Mouse (Mus musculus): Measurements from ENCODE around the gene Senp8. TPM values are rescaled to one million over a fixed set of nuclear protein-coding genes. Genes with fewer than 3 reads are reported as not detected.
"Not testable (repeated sequence)": the region's sequence is repeated elsewhere in the genome, so short reads cannot be mapped to it uniquely, and the experiment has no call there.

The Senp8 gene
- total RNA-seq (2021), result 10 to 100 TPM in 1 of 2 experiments, 1 to 10 TPM in 1; 8.2 to 10.4 TPM
- long read RNA-seq, experiment 1, transcript Senp8-201 (2 exons, 3,682 nt), result major isoform, 5 of 8 reads
- long read RNA-seq, experiment 1, partial matches to known transcripts, result 0 of 8 reads
- long read RNA-seq, experiment 1, other reads (novel, unspliced or antisense), result 0 of 8 reads
- long read RNA-seq, experiment 2, result 0 reads

GRCm38 (mm10) chr9:59750267-59751065 is at the start of gene Senp8, which contains the start of gene Myo9a:
Senp8 (minus strand) TSS chr9:59750710.
Myo9a (plus strand) TSS chr9:59750896.
- peak; percentile 100 for DNase-seq

DNA sequence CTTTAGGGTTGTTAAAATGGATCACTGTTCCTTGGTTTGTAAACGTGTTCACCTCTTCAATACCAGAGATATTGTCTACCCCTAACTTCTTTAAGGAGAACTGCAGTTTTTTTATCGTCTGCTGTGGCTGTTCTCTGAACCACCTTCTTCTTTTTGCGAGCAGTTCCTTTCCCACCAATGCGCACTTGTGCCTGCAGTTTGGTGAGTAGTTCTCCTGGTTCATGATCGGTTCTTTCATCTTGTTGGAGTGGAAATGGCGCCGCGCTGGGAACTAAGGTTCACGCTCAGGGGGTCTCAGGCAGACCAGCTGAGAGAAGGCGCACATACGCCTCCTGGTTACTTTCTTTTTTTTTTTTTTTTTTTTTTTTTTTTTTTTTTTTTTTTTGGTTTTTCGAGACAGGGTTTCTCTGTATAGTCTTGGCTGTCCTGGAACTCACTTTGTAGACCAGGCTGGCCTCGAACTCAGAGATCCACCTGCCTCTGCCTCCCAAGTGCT is 16.5 kb upstream of the Senp8 start:
- not testable (repeated sequence) for DNase-seq

GRCm38 (mm10) chr9:59760515-59760914 is 10.0 kb upstream of the Senp8 start:
- DNase-seq, result no peak

DNA sequence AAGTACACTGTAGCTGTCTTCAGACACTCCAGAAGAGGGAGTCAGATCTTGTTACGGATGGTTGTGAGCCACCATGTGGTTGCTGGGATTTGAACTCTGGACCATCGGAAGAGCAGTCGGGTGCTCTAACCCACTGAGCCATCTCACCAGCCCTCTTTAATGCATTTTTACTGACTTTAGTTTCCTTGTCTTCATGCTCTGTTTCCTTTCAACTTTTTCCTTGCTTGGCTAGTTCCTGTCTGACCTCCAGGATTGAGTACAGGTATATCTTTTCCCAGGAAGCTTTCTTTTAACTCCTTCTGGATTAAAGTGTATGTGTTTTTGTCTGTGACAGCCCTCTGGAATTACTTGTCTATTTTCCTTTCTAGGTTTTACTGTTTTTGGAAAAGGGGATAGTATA is 6.5 kb upstream of the Senp8 start:
- DNase-seq, result not testable (repeated sequence)

GRCm38 (mm10) chr9:59755199-59755598 is 4.7 kb upstream of the Senp8 start:
- no peak for DNase-seq

DNA sequence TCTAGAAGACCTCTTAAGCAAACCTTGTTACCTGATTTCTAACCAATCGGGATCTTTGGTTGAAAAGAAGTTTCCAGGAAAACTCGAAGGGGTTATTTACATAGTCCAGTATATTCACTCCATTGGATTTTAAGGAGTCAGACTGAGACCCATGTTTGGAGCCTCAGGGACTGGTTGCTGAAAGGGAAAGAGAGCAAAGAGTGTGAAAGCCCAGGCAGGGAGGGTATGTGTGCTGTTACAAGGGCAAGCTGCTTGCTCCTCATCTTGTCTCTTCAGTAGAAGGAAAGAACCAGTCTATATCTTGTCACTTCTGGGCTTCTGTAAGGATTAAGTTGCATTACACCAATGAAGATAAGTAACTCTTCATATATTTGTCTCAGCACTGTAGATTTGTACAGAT is 1.5 kb upstream of the Senp8 start:
- no peak for DNase-seq

DNA sequence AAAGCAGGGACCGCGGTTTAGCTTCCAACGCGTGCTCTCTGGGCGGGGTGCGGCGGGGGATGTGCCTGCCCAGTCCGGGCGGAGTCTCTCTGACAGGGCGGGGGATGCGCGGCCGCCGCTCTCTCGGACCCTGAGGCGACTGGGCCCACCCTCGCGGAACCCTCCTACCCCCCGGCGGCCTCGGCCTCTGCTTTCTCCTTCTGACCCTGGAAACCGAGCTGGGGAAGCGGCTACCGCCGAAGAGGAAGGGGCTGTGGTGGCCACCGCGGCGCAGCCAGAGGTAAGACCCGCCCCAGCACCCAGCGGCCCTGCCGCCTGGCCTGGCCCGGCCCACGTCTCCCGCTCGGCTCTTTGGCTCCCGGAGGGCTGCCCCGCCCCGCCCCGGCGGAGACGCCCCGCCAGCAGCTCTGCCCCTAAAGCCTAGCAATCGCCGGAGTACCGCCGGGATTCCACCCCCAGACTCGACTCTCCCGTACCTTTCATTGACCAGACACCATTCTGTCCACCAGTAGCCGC is 614 bp upstream of the Senp8 start:
- peak; percentile 95 to 96 for DNase-seq

DNA sequence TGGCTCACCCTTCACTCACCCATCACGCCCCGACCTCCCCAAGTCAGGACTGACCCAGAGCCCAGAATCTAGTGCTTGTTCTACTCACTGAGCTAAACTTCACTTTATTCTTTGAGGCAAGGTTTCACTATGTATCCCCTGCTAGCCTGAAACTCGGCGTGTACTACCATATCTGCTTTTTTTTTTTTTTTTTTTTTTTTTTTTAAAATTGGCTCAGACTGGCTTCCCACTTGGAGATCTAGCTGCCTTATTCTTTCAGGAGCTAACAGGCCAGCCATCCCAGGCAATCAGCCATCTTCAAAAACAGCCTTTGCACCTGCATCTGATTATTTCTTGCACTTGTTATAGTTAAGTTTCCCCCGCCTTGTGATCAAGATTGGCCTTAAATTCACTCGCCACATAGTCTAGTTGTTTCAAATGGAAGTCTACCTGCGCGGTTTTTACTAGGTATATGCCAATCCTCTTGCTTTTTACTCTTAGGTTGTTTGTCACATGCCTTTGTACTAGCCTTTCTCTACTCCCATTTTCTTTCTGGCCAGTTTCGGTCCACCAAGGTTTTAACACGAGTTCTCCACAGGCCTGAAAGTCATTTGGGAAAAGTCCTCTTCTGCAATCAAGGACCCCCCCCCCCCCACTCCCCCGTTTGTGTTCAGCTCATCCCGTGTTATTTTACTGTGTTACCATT is 787 bp downstream of the Senp8 start:
- no peak for DNase-seq

DNA sequence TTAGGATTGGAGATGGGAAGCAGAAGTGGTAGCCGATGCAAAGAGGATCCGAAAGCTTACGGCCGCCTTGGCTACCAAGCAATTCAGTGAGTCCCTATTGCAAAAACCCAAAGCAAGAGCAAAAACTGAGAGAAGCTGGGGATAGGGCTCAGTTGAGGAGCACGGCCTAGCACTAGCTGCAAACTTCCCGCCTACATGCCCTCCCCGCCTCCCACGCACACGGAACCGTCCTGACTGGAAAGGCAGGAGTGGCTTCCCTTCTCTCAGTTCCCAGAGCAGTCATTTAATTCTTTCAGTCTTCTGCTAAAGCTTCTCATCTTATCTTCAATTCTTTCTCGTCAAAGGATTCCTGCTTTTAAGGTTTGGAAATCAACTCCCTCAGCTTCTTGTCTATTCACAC is 1.5 kb downstream of the Senp8 start:
- DNase-seq, result peak in 1 of 2 experiments; percentile 24

DNA sequence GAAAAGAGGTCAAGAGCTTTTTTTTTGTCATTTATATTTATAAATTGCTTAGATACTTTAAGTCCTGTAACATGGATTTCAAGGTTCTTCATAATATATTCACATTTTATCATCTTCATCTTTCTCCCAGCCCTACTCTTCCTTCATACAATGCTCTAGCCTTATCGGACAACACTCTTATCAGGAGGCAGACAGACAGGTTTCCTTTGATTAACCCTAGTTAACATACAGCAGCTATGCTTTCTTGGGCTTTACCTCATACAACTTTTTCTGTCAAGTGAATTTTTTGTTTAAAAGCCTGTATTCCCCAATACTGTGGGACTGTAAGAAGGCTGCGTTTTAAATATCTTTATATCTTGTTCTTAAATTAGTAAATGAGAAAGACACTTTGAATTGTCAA is 2.1 kb downstream of the Senp8 start:
- DNase-seq, result no peak

DNA sequence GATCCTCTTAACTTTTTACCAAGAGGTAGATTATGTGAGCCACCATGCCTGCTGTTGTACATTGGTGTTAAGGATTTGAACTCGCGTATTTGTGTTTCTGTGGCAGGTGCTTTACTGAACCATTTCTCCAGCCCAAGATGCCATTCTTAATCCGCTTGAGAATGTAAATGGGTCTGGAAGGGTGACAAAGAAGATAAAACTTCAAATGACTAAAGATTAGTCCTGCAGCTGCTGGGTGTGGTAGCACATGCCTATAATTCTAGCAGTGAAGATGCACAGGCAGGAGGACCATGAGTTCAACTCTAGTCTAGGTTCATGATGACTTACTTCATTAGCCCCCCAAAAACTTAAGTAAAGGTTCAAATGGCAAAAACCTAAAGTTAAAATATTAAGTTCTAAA is 6.6 kb downstream of the Senp8 start:
- DNase-seq, result no peak

- no peak for DNase-seq
Measured at GRCm38 (mm10) chr9:59740593-59740992, 9.9 kb downstream of the Senp8 start.

DNA sequence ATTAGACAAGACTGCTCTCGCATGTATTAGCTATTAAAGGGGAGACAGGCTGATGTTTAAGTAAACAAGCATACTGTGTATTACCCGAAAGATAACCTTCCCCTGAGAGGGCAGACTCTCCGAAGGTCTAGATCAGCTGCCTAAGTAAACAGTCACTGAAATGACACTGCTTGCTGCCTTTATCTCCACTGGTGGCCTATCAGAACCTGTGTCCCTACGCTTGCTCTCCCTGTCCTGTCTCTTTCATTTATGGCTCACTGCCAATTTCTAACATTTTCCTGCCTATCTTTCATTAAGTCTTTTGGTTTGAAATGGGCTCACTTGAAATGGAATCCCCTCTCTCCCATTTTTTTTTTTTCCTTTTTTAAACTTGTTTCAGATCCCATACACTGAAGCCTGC is 15.1 kb downstream of the Senp8 start:
- peak in 1 of 2 experiments; percentile 4 for DNase-seq

- DNase-seq, result no peak
Measured at GRCm38 (mm10) chr9:59733075-59733474, 17.4 kb downstream of the Senp8 start.

DNA sequence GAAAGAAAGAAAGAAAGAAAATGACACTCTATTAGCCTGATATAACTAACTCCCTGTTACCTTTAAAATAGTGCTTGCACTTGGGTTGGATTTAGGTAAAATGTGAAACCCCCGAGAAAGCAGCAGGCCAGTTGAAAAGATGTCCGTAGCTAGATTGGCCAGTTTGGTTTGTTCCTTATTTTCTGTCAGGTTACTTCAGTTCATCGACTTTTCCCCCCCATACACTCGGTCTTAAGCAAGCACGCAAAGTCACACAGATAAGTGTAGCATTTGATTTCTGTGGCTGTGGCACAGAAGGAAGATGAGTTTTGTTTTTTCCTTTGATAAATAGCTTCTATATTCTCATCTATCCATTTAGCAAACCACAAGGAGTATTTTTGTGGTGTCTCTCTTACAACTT is 19.4 kb downstream of the Senp8 start:
- no peak for DNase-seq

GRCm38 (mm10) chr9:59727569-59728286 is 22.8 kb downstream of the Senp8 start:
- no peak for DNase-seq

GRCm38 (mm10) chr9:59725515-59725914 is 25.0 kb downstream of the Senp8 start:
- DNase-seq, result no peak

DNA sequence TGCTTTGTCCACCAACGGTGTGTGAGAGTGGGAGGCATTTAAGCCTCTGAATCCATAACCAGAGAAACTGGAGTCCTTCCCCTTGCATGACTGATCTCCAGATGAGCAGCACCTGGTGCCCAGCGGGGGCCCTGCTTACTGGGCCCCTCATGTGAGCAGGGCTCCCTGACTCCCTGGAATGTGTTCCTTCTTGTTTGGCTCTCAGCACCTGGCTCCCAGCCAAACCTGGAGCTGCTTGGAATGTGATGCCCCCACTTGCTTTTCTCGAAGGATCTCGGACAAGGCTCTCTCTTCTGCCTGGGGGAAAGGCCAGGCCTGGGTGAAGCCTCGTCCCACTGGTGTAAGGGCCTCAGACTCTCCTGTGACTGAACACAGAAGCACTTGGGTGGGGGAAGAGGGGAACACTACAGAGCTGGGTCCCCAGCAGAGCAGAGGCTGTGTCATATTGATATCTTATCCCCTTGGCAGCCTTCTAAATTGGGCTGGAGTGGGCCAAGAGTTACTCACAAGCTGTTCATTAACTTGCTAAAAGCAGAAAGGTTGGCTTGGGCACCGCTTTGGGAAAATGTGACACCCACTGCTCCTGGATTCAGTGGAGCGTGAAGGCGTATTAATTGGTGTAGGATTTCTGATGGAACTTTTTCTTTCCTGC is 26.6 kb downstream of the Senp8 start:
- no peak for DNase-seq

DNA sequence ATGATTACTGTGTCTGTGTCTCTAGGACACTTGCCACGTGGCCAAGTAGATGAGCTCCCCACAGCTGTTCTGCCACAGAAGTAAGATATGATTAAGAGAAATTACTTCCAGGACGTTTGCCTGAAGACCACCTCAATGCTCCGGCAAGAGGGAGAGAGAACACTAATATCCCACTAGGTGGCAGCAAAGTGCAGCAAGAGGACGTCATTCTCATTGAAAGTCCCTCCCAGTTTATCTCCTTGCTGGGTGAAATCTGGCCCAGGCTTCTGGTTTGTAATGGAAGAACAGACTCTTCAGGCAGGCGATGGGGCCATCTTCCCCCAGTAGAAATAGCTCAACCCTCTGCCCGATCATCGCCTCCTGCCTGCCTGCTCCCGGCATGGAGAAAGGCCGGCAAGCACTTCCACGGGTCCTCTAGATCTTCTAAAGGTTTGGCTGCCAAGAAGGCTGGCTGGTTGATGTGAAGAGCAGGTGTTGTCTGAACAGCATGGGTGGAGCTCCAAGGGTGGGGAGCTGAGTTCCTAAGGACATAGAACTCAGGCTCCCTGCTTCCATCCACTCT is 27.3 kb downstream of the Senp8 start:
- peak; percentile 61 to 74 for DNase-seq

- DNase-seq, result no peak
Measured at GRCm38 (mm10) chr9:59721144-59721543, 29.4 kb downstream of the Senp8 start.

GRCm38 (mm10) chr9:59718237-59718636 is 32.3 kb downstream of the Senp8 start:
- no peak for DNase-seq
